Mouse (Mus musculus) left cerebral cortex, postnatal 36 days (tissue): ENCODE results near the gene Asrgl1. TPM values are rescaled to one million over a fixed set of nuclear protein-coding genes. Genes with fewer than 3 reads are reported as not detected.
"Not testable (repeated sequence)": the region's sequence is repeated elsewhere in the genome, so short reads cannot be mapped to it uniquely, and the experiment has no call there.

Experiments
- DNase-seq, 2 experiments: peaks; one replicate each; pipeline ENCODE4 v3.0.0; 2021 to 2022; ENCODE audit warnings: low spot score in 2 of 2, mixed read lengths in 1 of 2
- intact Hi-C: fragments of 180-260 bp; cut with DNase I; formaldehyde crosslinking; loops from one replicate; pipeline ENCODE4 v1.15.1; 2025
- total RNA-seq, 2 experiments: library from RNA; stranded (reverse); gene quantifications; 2 replicates each; pipeline ENCODE4 v1.2.3; 2021

The Asrgl1 gene
- total RNA-seq, 2 experiments from 2014 or later = 136 to 137 TPM

DNA sequence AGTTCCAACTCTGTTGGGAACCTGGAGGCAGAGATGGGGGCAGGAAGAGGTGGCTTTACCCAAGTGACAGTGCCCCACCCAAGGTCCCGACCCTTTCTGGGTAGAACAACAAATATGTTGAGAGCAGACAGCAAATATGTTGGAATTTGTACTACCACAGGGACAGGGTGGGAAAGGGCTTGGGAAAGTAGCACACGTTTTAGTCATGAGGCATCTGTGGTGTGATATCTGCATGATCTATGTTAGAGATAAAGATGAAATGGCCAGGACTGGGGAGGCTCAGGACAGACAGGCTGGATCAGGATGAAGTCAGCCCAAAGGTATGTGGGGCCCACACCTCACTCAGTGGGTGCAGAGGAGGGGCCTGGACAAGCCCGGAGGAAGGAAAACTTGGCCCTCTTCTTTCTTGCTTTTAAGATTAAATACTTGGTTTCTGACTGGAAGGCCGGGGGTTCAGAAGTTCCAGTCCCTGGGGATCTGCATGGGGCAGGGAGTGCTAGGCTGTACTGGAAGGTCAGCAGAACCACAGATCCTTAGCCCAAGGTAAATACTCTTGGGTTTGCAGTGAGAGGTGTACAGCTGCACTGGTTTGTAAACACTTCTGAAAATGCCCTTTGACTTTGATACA lies 28.6 kb downstream of the Asrgl1 start:
- DNase-seq = no peak
- intact Hi-C loops = no loop called here

DNA sequence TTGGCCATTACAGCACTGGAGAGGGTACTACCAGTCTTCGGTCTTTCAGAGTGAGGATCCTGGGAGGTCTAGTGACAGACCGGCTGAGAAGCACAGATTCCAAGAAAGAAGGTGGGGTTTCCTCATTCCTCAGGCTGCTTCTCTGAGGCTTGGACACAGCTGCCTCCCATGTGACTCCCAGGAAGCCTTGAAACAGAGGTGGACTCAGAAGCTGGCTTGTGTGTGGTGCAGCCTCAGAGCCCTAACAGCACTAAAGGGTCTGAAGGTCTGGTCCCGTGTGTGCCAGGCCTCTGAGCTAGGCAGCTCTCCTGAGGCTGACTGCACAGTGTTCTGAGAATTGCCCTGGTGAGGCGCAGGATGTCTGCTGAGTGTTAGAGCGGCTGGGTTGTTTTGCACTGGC lies 29.3 kb downstream of the Asrgl1 start:
- DNase-seq = no peak
- intact Hi-C loops = no loop called here

DNA sequence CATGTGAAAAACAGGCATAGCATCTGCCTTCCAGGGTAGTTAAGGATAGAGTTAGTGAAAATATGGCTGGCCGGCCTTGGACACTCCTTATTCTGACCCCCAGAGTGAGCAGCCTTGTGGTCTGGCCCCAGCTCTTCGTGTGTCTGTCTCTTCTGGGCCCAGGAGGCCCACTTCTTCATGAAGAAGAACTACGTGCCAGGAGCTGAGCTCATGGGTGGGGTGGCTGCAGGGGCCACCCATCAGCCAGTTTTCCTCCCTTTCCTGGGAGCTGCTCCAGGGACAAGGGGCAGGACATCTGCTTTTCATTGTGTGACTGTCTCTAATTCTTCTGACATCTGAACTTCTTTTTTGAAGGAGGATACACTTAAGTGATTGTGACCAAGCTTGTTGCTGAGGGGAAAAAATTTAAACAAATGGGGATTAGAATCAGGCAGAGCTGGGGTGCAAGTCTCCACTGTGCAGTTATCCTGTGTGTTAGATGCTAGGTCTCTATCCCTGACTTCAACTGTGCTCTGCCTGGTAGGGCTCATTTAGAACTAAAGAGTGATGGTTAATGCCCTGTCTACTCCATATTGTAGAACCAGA lies 30.2 kb downstream of the Asrgl1 start:
- DNase-seq = no peak
- intact Hi-C loops = no loop called here

DNA sequence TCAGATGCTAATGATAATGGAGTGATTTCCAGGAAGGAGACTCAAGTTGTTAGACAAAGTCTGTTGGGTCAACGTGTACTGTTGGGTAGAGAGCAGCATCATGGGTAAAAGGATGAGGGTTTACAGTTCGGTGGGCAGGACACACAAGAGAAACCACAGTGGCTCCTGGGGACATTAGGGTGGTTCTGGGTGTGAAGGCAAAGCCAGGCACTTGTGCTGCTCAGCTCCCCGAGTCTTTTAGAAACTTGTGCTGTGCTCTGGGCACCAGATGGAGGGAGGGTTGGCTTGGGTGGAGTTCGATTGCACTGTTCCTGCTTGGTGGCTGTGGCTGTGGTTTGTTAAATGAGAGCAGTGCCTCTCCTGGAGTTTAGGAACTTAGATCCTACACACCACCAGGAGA lies 31.4 kb downstream of the Asrgl1 start:
- DNase-seq = no peak
- intact Hi-C loops = no loop called here

DNA sequence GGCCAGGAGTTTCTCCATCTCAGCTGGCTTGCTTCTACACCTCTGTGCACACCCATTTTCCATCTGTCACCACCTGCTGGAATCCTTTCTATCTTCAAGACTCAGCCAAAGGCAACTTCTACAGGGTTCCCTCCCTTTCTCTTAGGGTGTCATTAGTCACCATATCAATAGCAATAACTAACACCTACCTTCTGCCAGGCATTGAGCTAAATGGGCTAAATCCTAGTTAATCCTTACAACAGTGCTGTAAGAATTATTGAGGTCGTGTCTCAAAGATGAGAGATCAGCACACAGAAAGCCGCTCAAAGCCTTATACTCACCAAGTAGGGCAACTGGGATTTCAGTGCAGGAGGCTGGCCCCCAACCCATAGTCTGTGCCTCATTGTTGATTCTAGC lies 34.4 kb downstream of the Asrgl1 start:
- DNase-seq = no peak

DNA sequence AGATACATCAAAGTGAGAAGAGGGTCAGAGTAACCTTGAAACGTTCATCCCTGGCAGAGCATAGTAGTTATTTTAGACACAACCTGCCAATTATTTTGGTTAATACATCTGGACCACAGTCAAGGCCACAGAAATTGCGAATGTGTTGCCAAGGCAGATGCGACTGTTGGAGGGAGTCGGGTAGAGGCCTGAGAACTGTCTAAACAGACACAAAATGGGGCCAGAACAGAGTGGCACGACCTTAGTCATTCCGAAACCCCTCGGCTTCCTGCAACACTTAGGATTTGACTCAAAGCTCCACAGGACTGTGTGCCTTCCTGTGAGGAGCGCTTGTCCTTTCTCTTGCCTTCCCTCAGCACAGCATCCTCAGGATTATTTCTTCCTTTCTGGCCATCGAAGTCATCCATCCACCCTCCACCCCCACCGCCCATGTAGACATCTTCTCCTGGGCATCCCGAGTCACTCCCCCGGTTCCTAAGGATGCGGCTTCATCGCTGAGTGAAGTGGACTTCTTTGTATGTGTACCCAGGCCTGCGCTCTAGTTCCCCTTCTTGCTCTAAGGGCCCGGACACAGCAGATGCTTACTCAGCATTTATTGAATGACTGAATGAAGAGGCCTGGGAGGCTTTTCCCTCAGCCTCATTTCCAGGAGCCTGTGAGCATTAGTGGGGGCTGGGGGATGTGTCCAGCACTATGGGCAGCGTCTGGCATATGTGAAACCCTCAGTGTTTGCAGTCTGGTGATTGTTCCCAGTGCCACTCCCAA lies 35.0 kb downstream of the Asrgl1 start:
- no peak for DNase-seq
- intact Hi-C loops = no loop called here

More for the DNA sequence above, 34.4 kb downstream of the Asrgl1 start:
- intact Hi-C loops = no loop called here

DNA sequence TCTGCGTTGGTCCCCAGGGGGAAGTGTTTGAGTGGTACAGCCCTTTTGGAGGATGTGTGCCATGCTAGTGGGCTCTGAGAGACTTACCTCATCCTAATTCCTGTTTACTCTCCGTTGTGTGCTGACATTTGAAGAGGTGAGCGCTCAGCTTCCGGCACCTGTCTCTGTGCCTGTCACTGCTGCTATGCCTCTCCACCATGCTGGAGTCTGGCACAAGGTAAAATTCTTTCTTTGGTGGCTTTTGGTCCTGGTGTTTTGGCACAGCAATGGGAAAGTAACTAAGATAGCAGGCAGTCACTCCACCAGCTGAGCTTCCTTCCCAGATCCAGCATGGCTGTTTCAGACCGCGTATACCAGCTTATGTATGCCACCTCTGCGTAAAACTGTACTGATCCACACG lies 35.7 kb downstream of the Asrgl1 start:
- DNase-seq = no peak
- intact Hi-C loops = no loop called here

DNA sequence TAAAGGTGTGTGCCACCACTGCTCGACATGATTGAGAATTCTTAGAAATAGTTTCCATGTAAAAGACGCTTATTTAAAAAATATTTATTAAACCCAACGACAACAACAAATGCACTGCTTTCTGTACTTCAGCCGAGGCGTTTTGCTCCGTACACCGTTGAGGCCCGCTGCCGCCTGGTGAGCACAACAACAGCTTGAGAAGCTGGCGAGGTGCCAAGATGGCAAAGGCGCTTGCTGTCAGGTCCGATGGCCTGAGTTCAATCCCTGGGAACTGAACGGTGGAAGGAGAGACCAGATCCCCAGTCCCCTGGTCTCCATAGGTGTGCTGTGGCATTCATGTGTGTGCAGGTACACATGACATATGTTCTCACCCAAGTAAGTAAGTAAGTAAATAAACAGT lies 38.0 kb downstream of the Asrgl1 start:
- intact Hi-C loops = no loop called here
- DNase-seq = no peak

DNA sequence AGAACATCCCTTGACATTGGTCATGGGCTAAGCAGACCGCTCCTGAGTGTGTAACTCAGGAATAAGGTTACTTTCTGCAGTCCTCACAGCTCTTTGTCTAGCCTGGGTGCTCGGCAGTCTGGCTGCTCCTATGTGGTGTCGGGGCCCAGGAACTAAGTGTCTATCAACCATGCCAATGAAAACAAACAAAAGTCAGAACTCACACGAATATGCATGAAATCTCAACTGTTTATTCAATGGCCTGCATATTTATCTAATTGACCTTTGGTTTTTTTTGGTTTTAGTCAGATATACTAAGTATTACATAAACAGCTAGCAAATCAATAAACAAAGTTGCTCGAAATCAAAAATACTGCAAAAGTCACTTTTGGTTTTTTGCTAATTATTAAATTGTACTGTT lies 40.3 kb downstream of the Asrgl1 start:
- intact Hi-C loops = no loop called here
- DNase-seq = no peak

DNA sequence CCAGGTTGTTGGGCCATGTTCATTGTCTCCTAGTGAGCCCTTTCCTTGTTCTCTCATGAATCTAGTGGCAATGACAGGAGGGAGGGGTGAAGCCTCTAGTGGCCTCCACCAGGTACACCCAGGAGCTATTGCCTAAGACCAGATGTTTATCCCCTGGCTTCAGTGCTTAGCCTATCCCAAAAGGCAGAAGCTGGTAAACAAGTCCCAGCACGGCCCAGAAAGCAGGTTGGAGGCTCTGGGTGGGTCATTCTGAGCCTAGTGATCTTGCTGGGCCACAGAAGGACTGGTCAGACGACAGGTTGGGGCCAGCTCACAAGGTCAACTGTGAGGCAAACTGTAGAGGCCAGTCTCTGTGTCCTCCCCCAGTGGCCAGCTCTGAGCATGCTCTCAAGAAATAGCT lies 44.7 kb downstream of the Asrgl1 start:
- no peak for DNase-seq
- intact Hi-C loops = no loop called here

DNA sequence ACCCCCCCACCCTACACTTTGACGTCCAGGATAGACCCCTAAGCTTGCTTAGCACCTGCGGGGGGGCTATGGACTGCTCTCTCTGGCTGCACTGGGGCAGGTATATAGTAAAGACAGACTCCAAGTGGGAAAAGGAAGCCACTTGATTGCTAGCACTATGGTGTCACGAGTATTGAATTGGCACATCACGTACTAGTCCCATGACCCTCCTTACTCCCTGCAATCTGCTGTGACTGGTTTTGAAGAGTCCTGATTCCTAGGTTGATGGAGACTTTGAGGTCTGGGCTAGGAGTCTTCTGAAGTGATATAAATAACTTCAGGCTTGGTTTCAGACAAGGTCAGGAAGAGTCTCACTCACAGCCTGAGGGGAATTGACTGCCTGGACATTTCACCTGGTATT lies 45.2 kb downstream of the Asrgl1 start:
- intact Hi-C loops = no loop called here
- DNase-seq = no peak

DNA sequence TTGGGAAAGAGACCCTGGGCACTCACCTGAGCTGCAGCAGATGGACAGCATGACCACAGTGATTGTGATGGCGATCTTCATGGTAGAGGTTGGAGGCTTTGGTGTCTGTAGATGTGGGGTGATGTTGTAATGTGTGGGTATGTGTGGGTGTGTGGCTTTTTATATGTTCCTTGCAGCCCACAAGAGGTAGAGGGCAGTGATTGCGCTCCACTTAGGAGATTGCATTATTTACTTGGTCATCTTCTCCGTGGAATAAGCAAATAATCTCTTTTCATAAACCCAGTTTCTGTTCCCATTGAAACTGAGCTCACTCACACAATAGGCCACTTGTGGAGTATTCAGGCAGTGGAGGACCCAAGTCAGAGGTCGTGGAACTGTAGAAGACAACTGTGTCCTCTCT lies 47.6 kb downstream of the Asrgl1 start, which contains the start of gene Scgb1a1:
Scgb1a1 (minus strand) TSS at position 138 of the 400 bp plus-strand sequence.
- intact Hi-C loops = no loop called here
- no peak for DNase-seq

DNA sequence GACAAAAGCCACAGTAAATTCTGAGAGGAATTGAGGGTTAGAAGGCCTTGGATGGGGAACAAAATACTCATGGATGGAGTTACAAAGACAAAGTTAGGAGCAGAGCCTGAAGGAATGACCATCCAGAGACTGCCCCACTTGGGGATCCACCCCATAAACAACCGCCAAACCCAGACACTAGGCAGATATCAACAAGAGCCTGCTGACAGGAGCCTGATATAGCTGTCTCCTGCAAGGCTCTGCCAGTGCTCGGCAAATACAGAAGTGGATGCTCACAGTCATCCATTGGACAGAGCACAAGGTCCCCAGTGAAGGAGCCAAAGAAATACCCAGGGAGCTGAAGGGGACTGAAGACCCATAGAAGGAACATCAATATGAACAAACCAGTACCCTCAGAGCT lies 51.5 kb downstream of the Asrgl1 start:
- DNase-seq, intact Hi-C loops: not testable (repeated sequence)

DNA sequence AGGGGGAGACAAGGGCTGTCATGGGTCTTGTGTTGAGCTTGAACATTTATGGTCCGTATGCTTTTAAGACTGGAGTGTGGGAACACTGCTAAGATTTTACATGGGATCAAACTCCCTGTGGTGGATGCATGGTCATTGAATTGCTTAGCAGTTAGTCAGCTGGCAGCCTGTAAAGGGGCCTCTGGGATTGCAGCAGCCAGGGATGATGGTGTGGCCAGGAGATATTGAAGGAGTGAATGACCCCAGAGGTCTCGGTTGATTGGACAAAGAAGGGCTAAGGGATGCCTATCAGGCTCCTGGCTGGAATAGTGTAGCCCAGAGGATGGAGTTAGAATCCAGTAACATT lies 52.5 kb downstream of the Asrgl1 start:
- no peak for DNase-seq
- intact Hi-C loops = no loop called here

DNA sequence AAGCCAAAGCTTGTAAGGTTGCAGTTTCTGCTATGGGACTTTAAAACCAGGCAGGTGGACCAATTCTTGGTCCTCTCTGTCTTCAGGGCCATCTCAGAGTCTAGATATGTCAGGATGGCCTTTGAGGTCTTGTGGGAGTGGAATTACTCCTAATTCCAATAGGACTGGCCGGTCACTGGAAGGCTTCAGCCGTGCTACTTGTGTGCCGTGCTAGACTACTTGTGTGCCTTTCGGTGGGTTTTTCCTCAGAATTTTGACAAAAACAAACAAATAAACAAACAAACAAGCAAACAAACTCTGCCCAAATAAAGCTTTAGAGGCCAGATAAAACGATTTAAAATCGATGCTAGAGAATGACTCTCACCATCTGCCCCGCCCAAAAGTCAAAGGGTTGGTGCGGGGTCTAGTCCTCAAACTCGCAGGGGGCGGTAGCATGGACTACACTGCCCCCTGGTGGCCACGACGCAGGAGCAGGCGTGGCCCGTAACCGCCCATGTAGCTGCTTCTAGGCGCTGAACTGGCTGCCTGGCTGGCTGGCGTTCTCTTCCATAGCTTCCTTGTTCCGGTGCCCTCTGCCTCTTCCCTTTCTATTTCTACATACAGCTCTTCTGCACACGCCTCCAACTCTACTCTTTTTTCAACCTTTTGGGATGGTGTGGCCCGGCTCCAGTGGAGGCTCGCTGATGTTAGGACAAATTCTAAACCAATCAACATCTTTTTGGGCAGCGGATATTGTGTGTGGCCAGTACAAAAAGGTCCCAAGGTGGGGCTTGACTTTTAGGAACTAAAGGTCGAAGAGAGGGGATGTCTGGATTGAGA lies 53.0 kb downstream of the Asrgl1 start:
- DNase-seq = peak; percentile 60 to 64
- intact Hi-C loops = loop anchor here (1.0 kb wide), 1 partner anchor 89 kb away; no protein-coding TSS in a partner anchor

DNA sequence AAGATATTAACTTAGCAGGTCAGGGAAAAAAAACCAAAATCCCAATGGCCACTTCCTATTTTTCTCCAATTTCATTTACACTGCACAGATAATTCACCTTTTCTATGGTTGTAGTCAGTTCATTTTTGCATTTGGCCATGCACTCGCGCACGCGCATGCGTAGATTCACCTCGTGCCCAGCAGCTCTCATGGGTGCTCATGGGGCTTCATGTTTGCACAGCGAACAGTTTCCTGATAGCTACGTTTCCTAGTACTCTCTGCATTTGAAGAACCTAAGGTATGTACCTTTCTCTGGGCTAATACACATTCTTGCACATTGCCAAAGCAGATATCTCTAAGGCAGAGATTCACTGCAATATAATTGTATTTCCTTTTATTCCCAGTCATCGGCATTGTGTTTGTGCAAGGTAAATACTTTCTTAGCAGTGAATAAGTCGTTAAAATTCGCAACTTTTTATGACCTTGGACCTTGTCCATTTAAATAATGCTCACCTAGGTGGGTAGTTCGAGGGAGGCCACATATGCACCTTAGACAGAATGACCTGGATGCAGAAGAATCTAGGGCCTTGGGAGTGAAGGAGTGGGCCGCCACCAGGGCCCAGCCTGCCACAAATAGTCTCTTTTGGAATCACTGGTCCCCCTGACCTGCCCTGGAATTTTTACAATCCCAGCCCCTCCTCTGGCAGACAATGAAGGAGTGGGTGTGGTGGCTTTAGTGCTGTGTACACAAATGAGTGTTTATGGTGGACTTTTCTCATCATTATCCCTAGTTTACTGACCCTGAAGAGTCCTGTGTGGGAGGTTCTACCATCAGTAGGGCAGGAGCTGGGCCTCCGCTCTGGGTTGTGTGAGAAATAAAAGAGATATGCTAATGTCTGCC lies 53.9 kb downstream of the Asrgl1 start:
- no peak for DNase-seq
- intact Hi-C loops = loop anchor here (1.0 kb wide), 1 partner anchor 88 kb away; no protein-coding TSS in a partner anchor

DNA sequence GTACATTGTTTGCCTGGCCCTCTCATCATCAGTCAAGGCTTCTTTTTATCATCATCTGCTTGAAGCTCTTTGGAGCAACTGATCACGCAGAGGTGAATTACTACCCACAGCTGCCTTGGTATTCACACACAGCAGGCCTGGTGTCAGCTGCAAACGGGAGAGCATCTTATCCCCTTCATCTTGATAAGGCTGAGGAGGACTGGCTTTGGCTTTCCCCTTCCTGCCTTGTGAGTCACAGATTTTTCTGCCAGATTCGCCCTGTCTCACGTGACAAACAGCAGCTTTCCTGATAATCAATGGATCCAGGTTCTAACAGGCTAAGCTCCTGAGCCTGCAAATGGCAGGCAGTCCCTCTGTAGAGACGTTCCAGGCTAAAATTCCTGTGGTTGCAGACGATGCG lies 55.5 kb downstream of the Asrgl1 start:
- intact Hi-C loops = no loop called here
- no peak for DNase-seq

DNA sequence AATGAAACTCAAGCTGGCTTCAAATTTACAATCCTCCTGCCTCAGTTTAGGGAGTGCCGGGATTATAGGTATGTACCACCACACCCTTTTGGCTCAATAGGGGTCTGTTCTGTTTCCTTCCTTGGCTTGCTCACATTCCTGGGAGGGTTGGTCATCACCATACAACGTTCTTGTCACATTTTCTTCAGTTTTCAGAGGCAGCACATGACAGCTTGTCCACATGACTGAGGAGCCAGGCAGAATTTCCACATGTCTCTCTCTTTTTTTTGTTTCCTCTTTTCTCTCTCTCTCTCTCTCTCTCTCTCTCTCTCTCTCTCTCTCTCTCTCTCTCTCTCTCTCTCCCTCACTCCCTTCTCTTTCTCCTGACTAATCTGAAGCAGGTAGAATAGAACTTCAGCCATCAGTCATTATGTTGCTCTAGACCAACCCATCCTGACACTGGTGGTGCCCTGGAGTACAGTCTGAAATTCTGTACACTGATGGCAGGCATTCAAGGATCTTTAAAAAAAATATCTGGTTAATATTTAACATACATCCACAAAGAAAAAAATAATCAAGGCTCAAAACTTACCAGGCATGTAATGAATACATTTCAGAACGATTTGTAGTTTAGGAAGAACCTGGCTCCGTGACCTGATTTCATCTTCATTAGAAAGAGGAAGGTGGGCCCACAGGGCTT lies 58.3 kb downstream of the Asrgl1 start:
- intact Hi-C loops = no loop called here
- no peak for DNase-seq

DNA sequence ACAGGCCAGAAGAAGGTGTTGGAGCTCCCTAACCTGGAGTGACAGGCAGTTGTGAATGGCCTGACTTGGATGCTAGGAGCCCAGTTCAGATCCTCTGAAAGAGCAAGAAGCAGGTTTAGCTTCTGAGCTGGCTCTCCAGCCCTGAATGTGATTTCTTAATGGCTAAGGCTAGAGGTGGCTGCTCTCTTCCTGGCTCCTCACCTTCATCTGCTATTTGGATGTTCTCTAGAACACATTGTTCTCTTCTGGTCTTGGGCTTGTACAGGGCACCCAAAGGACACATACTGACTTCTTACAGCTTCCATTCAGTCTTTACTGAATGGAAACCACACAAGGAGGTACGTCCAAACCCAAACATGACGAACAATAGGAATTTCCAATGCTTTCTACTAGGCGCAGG lies 59.4 kb downstream of the Asrgl1 start:
- no peak for DNase-seq

More for the DNA sequence above, 59.4 kb downstream of the Asrgl1 start:
- intact Hi-C loops = no loop called here
